Mouse (Mus musculus) cortical plate, adult 2 months (tissue): ENCODE data around the gene Shmt2. TPM values are rescaled to one million over a fixed set of nuclear protein-coding genes. Genes with fewer than 3 reads are reported as not detected.

Experiments used
- H3K27ac ChIP-seq: fragments of 200-500 bp; 2 replicates; pipeline ENCODE4 v1.5.1; 2012; ENCODE audit warnings: low read length, control low read depth, inconsistent platforms; ENCODE audit not compliant: insufficient read depth
- H3K4me1 ChIP-seq: fragments of 200-500 bp; 2 replicates; pipeline ENCODE4 v1.6.1; 2011; ENCODE audit warnings: low read length; ENCODE audit not compliant: control insufficient read depth, insufficient read depth
- H3K4me3 ChIP-seq: fragments of 200-500 bp; 2 replicates; pipeline ENCODE4 v1.5.1; 2011; ENCODE audit warnings: mild to moderate bottlenecking, low read length, control low read depth; ENCODE audit not compliant: insufficient read depth
- CTCF ChIP-seq: fragments of 200-500 bp; IDR thresholded peaks from 2 replicates; pipeline ENCODE4 v1.5.1; 2011; ENCODE audit warnings: mild to moderate bottlenecking, control low read depth, low read length; ENCODE audit not compliant: insufficient read depth; ENCODE audit errors: extremely low read depth
- POLR2A ChIP-seq: fragments of 200-500 bp; IDR thresholded peaks from 2 replicates; pipeline ENCODE4 v1.6.1; 2011; ENCODE audit warnings: mild to moderate bottlenecking, low read length, control low read depth; ENCODE audit not compliant: insufficient read depth; ENCODE audit errors: extremely low read depth
- polyA plus RNA-seq: library from polyadenylated mRNA; depleted of rRNA; stranded (reverse); fragments of >200 nt; gene quantifications from 2 replicates; pipeline ENCODE4 v1.2.3, GENCODE M21; 2012

Gene Shmt2
- polyA plus RNA-seq, 1 experiment = 39.7 TPM

GRCm38 (mm10) chr10:127508239-127508638 lies 14.0 kb downstream of the Shmt2 start:
- H3K27ac ChIP-seq = no peak overlapping the region
- TF ChIP-seq CTCF (peak; percentile 65), POLR2A (no peak)
- H3K4me3 ChIP-seq = no peak overlapping the region
- H3K4me1 ChIP-seq = peaks cover 7% of the 10 kb centered on the region

DNA sequence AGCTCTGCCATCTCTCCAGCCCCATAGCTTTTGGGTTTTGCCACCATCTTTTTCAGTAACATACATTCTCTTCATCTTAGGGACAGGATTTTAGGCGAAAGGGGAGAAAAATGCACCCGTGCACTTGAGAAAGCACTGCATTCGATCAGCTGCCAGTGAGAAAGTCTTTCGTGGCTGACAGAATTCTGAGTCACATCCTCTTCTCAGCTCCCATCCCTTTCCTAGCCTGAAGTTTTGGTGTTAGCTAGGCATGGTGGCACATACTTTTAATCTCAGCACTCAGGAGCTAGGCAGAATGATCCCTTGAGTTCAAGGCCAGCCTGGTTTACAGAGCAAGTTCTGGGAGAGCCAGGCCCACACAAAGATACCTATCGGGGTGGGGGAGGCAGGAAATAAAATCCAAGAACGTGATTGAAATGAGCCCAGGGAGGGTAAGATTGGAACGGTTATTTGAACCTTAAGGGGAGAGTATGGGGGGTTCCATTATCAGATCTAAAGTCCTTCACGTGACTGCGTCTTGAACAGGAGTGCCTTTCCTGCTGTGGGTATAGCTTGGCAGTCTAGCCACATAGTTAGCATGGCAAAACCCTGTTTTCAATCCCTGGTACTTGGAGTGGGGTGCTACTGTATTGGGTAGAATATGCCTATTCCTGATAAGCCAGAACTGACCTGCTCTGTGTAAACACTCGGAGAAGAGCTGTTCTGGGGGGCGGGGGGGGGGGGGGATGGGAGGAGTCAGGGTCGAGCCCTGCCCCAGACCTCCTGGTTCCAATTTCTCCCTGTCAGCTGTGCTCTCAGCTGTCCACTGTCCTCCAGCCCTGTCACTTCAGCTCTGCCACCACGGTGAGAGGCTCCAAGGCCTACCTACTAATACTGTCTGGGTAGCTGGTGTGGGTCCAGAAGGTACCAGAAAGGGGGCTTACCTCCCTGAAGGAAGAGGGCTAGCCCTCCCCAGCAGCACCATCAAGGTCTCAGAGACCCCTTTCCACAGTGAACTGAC lies 21.1 kb downstream of the Shmt2 start, which contains the start of gene Stac3:
Gene Stac3, plus strand, starts transcription at position 793 of the 1,000 bp plus-strand sequence.
- H3K4me1 ChIP-seq = peaks cover 1% of the 10 kb centered on the region; the same call in 1 of the 2 replicates
- no peak within 1 kb of the TSS for H3K27ac ChIP-seq
- H3K4me3 ChIP-seq = no peak within 1 kb of the TSS
- TF ChIP-seq POLR2A = no peak
- TF ChIP-seq CTCF = no peak

DNA sequence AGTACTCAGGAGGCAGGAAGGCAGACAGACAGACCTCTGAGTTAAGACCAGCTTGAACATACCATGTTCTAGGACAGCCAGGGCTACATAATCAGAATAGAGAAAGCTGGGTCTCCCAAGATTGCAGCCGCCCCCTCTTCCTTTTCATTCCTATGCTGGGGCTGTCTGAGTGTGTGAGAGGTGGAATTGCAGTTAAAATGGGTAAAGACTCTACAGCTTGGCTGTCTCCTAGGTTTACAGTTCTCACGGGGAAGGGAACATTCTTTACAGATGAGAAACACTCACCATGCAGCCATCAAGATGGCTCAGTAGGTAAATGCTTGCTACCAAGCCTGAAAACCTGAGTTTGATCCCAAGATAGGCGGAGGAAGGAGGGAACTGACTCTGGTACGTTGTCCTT lies 22.2 kb downstream of the Shmt2 start:
- TF ChIP-seq CTCF = no peak
- no peak for TF ChIP-seq POLR2A
- Histone ChIP-seq H3K27ac (no peak overlapping the region), H3K4me3 (no peak overlapping the region), H3K4me1 (peaks cover 1% of the 10 kb centered on the region; the same call in 1 of the 2 replicates)

DNA sequence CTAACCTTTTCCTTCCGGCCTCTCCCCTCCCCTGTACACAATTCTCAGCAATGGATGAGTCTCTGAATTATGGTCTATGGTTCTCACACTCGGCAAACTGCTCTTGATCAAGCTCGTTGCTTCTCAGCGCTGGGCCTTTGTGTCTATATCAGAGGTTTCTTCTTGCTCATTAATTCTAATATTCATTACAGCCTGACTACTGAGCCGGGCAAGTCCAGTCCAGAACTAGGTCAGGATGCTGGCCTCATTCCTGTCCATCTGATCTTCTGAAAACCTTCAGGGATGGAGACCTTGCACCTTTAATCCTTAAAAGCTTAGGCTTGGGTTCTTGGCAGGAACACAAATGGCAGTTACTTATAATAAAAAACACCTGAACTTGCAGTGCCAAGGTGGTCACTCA lies 22.7 kb downstream of the Shmt2 start:
- TF ChIP-seq POLR2A (no peak), CTCF (no peak)
- Histone ChIP-seq H3K4me1 (peaks cover 1% of the 10 kb centered on the region; the same call in 1 of the 2 replicates), H3K27ac (no peak overlapping the region), H3K4me3 (no peak overlapping the region)

DNA sequence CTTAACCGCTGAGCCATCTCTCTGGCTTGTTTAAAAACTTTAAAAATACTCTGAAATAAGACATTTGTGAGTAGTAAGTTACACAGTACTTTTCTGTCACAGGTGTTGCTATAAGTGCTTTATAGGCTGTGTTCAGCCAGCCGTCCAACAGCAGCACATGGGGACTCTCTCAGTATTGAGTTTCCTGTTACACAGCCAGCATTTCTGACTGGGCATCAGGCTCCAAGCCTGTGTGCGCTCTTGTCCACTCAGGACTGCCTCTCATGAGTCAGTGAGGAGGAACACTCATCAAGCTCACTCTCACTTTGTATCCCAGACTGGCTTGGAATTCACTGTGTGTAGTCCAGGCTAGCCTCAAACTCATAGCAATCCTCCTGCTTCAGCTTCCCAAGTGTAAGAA lies 26.1 kb downstream of the Shmt2 start:
- Histone ChIP-seq H3K27ac (no peak overlapping the region), H3K4me1 (peaks cover 3% of the 10 kb centered on the region; the same call in 1 of the 2 replicates), H3K4me3 (no peak overlapping the region)
- no peak for TF ChIP-seq POLR2A
- no peak for TF ChIP-seq CTCF

DNA sequence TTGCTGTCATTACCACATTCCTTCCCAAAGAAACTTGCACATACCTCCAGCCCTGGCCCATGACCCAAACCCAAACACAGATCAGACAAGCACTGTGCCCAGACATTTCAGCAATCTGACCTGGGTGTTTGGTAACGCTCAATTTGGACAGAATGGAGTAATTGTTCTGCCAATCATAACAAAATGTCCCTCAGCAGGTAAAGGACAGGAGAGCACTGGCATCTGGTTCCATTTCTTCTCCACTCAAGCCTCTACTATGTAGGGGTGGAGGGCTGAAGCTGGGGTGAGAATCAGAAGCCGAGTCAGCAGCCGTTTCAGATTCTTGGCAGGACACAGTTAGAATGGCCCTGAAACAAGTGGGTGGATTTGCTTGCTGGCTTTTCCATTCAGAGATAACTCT lies 30.1 kb downstream of the Shmt2 start:
- no peak overlapping the region for H3K27ac ChIP-seq
- H3K4me1 ChIP-seq = peaks cover 9% of the 10 kb centered on the region
- TF ChIP-seq CTCF (no peak), POLR2A (no peak)
- no peak overlapping the region for H3K4me3 ChIP-seq

GRCm38 (mm10) chr10:127491128-127491512 lies 31.1 kb downstream of the Shmt2 start:
- peaks cover 9% of the 10 kb centered on the region for H3K4me1 ChIP-seq
- no peak overlapping the region for H3K4me3 ChIP-seq
- TF ChIP-seq CTCF = no peak
- no peak for TF ChIP-seq POLR2A
- H3K27ac ChIP-seq = no peak overlapping the region

DNA sequence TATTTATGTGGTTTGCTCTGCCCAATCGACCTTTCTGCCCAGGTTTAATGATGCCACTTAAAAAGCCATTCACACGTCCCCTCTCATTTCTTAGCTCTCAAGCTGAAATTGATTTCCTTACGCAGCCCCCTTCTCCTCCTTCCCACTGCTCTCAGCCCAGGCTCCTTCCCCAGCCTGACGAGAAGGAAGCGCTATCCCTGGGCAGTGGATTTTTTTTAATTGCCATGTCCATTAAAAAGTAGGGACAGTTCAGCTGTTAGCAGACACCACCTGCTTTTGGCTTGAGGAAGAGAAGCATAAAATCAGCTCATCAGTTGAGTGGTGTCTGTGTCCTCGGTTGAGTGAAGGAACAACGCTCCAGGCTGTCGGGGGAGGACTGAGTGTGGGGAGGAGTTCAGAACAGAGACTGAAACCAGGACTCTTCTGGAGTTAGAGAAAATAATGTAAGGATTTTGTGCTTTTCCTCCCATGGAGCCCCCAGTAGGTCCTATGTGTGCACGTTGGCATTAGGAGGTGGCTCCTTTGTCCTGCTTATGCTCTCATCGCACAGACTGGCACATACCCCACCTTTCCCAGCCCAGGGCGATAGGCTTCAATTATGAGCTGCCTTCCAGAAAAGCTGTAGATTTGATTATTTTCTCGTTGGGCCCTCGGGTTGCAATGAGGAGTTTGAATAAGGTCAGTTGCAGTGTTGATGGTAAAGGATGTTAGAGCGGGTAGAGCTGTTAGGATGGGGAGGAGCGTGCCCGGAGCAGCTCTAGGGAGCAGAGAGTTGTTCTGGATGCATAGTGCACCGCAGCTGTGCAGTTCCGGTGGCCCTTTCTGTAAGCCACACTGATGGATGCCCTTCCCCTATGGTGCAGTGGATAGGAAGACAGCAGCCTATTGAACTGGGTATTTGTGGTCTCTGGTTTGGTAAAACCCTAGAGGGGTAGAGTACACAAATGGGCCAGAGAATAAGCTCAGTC lies 31.8 kb downstream of the Shmt2 start:
- TF ChIP-seq POLR2A (no peak), CTCF (no peak)
- Histone ChIP-seq H3K27ac (no peak overlapping the region), H3K4me1 (peaks cover 9% of the 10 kb centered on the region), H3K4me3 (no peak overlapping the region)

DNA sequence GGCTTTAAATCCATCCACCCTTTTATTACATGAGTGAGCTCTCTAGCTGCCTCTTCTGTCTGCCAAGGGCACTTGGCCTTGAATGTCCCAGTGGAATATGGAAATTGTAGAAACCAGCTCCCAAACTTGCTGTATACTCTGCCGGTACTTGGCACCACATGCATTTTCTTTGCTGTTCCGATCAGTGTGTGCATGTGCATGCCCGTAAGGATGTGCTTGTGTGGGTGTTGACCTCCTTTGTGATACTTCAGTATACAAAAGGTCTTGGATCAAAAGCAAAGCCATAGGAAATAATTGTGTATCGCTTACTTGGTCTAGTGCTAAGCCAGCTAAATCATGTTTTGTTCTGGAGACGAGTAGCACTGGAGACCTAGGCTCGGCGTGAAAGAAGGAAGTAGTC lies 33.4 kb downstream of the Shmt2 start:
- H3K4me3 ChIP-seq = no peak overlapping the region
- no peak overlapping the region for H3K27ac ChIP-seq
- peaks cover 9% of the 10 kb centered on the region for H3K4me1 ChIP-seq
- TF ChIP-seq CTCF (no peak), POLR2A (no peak)

GRCm38 (mm10) chr10:127485235-127485634 lies 37.0 kb downstream of the Shmt2 start:
- Histone ChIP-seq H3K4me3 (no peak overlapping the region), H3K27ac (no peak overlapping the region), H3K4me1 (peaks cover 9% of the 10 kb centered on the region)
- no peak for TF ChIP-seq POLR2A
- no peak for TF ChIP-seq CTCF
